Mouse (Mus musculus) limb, embryonic 12.5 days (tissue): Measurements from ENCODE around the gene Irf7. TPM values are rescaled to one million over a fixed set of nuclear protein-coding genes. Genes with fewer than 3 reads are reported as not detected.

Experiments
- ATAC-seq: fragments of 200-750 bp; cut with Nextera tagmentation; 2 replicates; pipeline ENCODE4 v1.8.0; 2017; ENCODE audit warnings: low read depth, moderate TSS enrichment; ENCODE audit not compliant: insufficient number of reproducible peaks, insufficient read depth, low FRiP score, low TSS enrichment
- H3K27ac ChIP-seq: fragments of 300-500 bp; sonication (generic); 2 replicates; pipeline ENCODE4 v1.5.1; 2016; ENCODE audit warnings: mild to moderate bottlenecking, moderate library complexity
- H3K27me3 ChIP-seq: fragments of 300-500 bp; sonication (generic); 2 replicates; pipeline ENCODE4 v1.6.1; 2016; ENCODE audit warnings: mild to moderate bottlenecking, moderate library complexity
- H3K36me3 ChIP-seq: fragments of 300-500 bp; sonication (generic); 2 replicates; pipeline ENCODE4 v1.6.1; 2016; ENCODE audit warnings: mild to moderate bottlenecking, moderate library complexity
- H3K4me1 ChIP-seq: fragments of 300-500 bp; sonication (generic); replicated peaks from 2 replicates; pipeline ENCODE4 v1.6.1; 2016
- H3K4me2 ChIP-seq: fragments of 300-500 bp; sonication (generic); 2 replicates; pipeline ENCODE4 v1.6.1; 2016; ENCODE audit warnings: mild to moderate bottlenecking, moderate library complexity
- H3K4me3 ChIP-seq: fragments of 300-500 bp; sonication (generic); replicated peaks from 2 replicates; pipeline ENCODE4 v1.5.1; 2016; ENCODE audit warnings: mild to moderate bottlenecking
- H3K9ac ChIP-seq: fragments of 300-500 bp; sonication (generic); replicated peaks from 2 replicates; pipeline ENCODE4 v1.6.1; 2016; ENCODE audit warnings: mild to moderate bottlenecking, moderate library complexity
- H3K9me3 ChIP-seq: fragments of 300-500 bp; sonication (generic); 2 replicates; pipeline ENCODE4 v1.6.1; 2016; ENCODE audit warnings: mild to moderate bottlenecking, moderate library complexity
- WGBS: fragments of 180-500 bp; shearing (Covaris S2); methylation state at CpG from one replicate; pipeline ENCODE4 v1.1.7; 2016; 5-methylcytosine and 5-hydroxymethylcytosine counted together
- polyA plus RNA-seq: library from polyadenylated mRNA; unstranded; fragments of >200 nt; fragmentation: Nextera tagmentation; extraction: Ambion mirVana; gene quantifications from 2 replicates; pipeline ENCODE4 v1.2.1, GENCODE M21; 2016

Irf7 gene
- polyA plus RNA-seq, 1 experiment from 2014 or later = 0.51 TPM

GRCm38 (mm10) chr7:141293852-141294471 is 27.7 kb upstream of the Irf7 start:
- no peak for ATAC-seq
- H3K4me3 ChIP-seq = peak overlapping the region; percentile 44
- peak overlapping the region; percentile 55 for H3K9ac ChIP-seq
- H3K4me2 ChIP-seq = peak overlapping the region; percentile 76
- peaks cover 31% of the 10 kb centered on the region for H3K4me1 ChIP-seq
- H3K27ac ChIP-seq = no peak overlapping the region
- H3K9me3 ChIP-seq = no peaks in the 10 kb centered on the region
- peaks cover 67% of the 10 kb centered on the region for H3K27me3 ChIP-seq
- peaks cover 24% of the 10 kb centered on the region for H3K36me3 ChIP-seq
- WGBS = 1% methylated on average over 53 of the region's 53 CpGs

DNA sequence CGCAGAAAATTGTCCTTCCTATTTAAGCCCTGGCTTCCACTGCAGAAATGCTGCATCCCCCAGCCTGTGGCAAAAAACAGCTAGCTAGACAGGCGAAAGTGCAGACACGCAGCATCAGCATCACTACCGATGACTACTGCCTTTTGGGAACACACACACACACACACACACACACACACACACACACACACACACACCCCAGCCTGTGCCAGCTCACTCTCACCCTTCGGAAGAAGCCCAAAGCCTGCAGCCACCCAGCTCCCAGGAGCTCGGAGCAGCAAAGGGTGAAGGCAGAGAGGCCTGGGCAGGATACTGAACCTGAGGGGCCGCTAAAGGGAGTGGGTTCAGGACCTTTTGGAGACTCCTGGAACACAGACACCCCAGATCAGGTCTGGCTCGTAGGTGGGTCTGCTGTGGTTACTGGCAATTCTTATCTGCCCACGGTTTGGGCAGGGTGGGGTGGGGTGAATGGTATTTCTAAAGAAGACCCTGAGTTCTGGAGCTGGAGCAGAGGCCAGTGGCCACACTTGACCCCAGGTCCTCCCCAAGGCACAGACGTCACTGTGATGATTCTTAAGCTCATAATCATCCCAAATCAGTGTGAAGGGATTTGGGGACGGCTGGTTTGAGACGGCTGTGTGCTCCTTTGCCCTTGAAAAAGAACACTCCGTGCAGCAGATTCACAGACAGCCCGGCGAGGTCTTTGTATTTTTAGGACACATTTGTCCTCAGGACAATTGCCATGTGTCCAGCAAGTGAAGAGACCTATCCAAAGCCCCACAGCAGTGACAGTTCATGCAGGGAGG is 26.5 kb upstream of the Irf7 start:
- H3K9ac ChIP-seq = peak overlapping the region; percentile 45; the same call in 1 of the 2 replicates
- ATAC-seq = no peak
- H3K27me3 ChIP-seq = peaks cover 67% of the 10 kb centered on the region
- H3K36me3 ChIP-seq = peaks cover 15% of the 10 kb centered on the region
- H3K9me3 ChIP-seq = no peaks in the 10 kb centered on the region
- WGBS = 35% methylated on average over 15 of the region's 15 CpGs
- H3K4me2 ChIP-seq = peak overlapping the region; percentile 97
- no peak overlapping the region for H3K27ac ChIP-seq
- peaks cover 31% of the 10 kb centered on the region for H3K4me1 ChIP-seq
- H3K4me3 ChIP-seq = peak overlapping the region; percentile 59

DNA sequence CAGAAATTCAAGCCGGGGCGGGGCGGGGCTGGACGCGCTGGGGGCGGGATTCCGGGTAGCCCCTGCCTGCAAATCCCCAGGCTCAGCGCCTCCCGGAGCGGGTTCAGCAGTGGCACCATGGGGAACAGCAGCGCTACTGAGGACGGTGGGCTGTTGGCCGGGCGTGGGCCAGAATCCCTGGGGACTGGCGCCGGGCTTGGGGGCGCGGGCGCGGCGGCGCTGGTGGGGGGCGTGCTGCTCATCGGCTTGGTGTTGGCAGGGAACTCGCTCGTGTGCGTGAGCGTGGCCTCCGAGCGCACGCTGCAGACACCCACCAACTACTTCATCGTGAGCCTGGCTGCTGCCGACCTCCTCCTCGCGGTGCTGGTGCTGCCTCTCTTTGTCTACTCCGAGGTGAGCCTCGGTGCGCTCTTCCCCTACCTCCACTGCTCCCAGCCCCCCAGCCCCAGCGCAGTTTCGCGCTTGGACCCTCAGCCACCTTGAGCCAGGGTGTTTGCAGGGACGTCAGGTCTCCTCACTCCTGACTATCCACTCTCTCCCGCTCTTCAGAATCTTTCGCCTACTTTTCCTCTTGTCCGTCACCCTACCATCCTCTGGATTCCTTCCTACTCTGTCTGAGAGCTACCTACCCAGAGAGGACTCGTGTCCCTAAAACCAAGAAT is 25.8 kb upstream of the Irf7 start, which contains the start of gene Drd4:
Gene Drd4, plus strand, starts transcription at position 86 of the 662 bp plus-strand sequence.
- ATAC-seq = 0 out of 2 replicates have a peak, but pooled peaks have one; percentile 41
- H3K27me3 ChIP-seq = peaks cover 67% of the 10 kb centered on the region
- 2% methylated on average over 46 of the region's 46 CpGs for WGBS
- peak within 1 kb of the TSS; percentile 70 for H3K9ac ChIP-seq
- no peaks in the 10 kb centered on the region for H3K9me3 ChIP-seq
- peak within 1 kb of the TSS; percentile 97 for H3K4me2 ChIP-seq
- peaks cover 31% of the 10 kb centered on the region for H3K4me1 ChIP-seq
- no peak within 1 kb of the TSS for H3K27ac ChIP-seq
- peak within 1 kb of the TSS; percentile 59 for H3K4me3 ChIP-seq
- H3K36me3 ChIP-seq = peaks cover 8% of the 10 kb centered on the region; the same call in 1 of the 2 replicates

- H3K4me2 ChIP-seq = no peak overlapping the region
- no peak overlapping the region for H3K9ac ChIP-seq
- no peaks in the 10 kb centered on the region for H3K36me3 ChIP-seq
- ATAC-seq = no peak
- no peaks in the 10 kb centered on the region for H3K9me3 ChIP-seq
- peaks cover 16% of the 10 kb centered on the region for H3K4me1 ChIP-seq
- WGBS = 80% methylated on average over 3 of the region's 3 CpGs
- H3K27me3 ChIP-seq = peaks cover 32% of the 10 kb centered on the region
- H3K4me3 ChIP-seq = no peak overlapping the region
- H3K27ac ChIP-seq = no peak overlapping the region
Observed at GRCm38 (mm10) chr7:141288042-141288441, 21.8 kb upstream of the Irf7 start.

GRCm38 (mm10) chr7:141282756-141283155 is 16.5 kb upstream of the Irf7 start:
- Histone ChIP-seq H3K36me3 (no peaks in the 10 kb centered on the region), H3K4me1 (peaks cover 12% of the 10 kb centered on the region), H3K4me3 (no peak overlapping the region), H3K27ac (no peak overlapping the region), H3K9me3 (no peaks in the 10 kb centered on the region), H3K4me2 (no peak overlapping the region), H3K27me3 (peaks cover 20% of the 10 kb centered on the region), H3K9ac (no peak overlapping the region)
- 84% methylated on average over 4 of the region's 4 CpGs for WGBS
- ATAC-seq = no peak

DNA sequence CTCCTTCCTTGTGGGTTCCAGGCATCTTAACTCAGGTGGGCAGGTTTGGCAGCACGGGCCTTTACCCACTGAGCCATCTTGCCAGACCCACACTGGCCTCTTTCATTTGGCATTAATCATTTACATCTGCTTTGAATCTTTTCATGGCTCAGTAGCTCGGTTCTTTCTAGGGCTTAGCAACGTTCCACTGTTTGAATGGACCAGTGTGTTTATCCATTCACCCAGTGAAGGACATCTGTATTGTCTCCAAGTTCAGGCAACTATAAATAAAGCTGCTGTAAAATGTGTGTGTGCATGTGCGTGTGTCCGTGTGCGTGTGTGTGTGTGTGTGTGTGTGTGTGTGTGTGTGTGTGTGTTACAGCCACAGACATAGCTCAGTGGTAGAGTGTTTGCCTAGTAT is 15.2 kb upstream of the Irf7 start:
- no peak overlapping the region for H3K4me3 ChIP-seq
- H3K9ac ChIP-seq = no peak overlapping the region
- no peak overlapping the region for H3K4me2 ChIP-seq
- no peak overlapping the region for H3K27ac ChIP-seq
- H3K4me1 ChIP-seq = peaks cover 19% of the 10 kb centered on the region
- no peak for ATAC-seq
- 62% methylated on average over 6 of the region's 6 CpGs for WGBS
- peaks cover 21% of the 10 kb centered on the region for H3K27me3 ChIP-seq
- H3K36me3 ChIP-seq = no peaks in the 10 kb centered on the region
- H3K9me3 ChIP-seq = no peaks in the 10 kb centered on the region

GRCm38 (mm10) chr7:141278766-141279590 is 12.7 kb upstream of the Irf7 start, which contains the start of gene Sct:
TSS of gene Sct (minus strand) at chr7:141279133.
- Histone ChIP-seq H3K4me3 (peak within 1 kb of the TSS; percentile 52), H3K36me3 (no peaks in the 10 kb centered on the region), H3K4me2 (peak within 1 kb of the TSS; percentile 95), H3K4me1 (peaks cover 23% of the 10 kb centered on the region), H3K9me3 (no peaks in the 10 kb centered on the region), H3K27me3 (peaks cover 21% of the 10 kb centered on the region), H3K27ac (no peak within 1 kb of the TSS), H3K9ac (peak within 1 kb of the TSS; percentile 57)
- WGBS = 3% methylated on average over 46 of the region's 46 CpGs
- peak; percentile 70 for ATAC-seq

DNA sequence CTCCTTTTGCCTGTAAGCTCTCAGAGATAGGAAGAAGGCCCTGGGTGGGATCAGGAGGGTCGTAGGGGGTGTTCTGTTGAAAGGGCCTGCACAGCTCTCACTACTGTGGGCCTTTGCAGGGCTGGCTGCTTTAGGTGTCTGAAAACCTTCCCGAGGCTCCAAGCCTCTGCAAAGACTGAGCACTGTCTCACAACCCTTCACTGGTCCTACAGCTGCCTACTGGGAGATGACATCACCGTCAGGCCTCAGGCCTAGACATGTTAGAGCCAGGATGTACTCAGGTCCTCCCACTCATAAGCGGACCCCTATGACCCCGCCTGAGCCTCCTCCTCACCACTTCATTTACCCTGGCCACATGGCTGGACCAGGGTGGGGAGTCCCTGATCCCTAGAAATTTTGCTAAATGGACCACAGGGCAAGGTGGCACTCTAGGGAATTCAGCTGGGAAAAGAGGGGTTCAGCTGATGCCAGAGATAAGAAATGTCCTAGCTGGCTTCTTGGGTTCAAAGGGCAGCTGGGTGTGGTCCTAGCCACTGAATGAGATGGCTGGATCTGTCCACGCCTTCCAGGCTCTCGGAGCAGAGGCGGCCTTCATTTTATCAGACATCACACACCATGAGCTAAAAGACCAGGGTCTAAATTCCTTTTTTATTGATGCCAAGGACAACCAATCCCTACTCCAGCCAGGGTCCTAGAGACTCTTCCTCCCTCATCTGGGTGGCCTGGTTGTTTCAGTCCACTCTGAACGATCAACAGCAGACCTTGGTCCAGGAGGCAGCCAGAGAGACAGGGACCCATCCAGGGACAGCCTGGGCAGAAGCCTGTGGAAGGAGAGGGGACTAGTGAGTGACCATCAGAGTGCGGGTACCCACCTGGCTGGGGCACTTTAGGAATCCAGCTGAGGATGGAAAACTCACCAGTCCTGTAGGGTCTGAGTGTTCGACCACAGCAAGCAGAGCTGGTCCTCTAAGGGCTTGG is 11.7 kb upstream of the Irf7 start:
- H3K9ac ChIP-seq = peak overlapping the region; percentile 57
- no peak for ATAC-seq

GRCm38 (mm10) chr7:141276546-141276945 is 10.3 kb upstream of the Irf7 start, which contains the start of gene Cdhr5:
TSS of gene Cdhr5 (minus strand) at chr7:141276786.
- WGBS = 24% methylated on average over 11 of the region's 11 CpGs

More for the DNA sequence above, 11.7 kb upstream of the Irf7 start:
- peak overlapping the region; percentile 95 for H3K4me2 ChIP-seq
- H3K4me3 ChIP-seq = peak overlapping the region; percentile 52; the same call in 1 of the 2 replicates
- no peaks in the 10 kb centered on the region for H3K9me3 ChIP-seq
- peaks cover 23% of the 10 kb centered on the region for H3K4me1 ChIP-seq
- H3K27me3 ChIP-seq = peaks cover 21% of the 10 kb centered on the region
- no peaks in the 10 kb centered on the region for H3K36me3 ChIP-seq
- no peak overlapping the region for H3K27ac ChIP-seq
- WGBS = 73% methylated on average over 11 of the region's 11 CpGs

More at GRCm38 (mm10) chr7:141276546-141276945, 10.3 kb upstream of the Irf7 start, which contains the start of gene Cdhr5:
- Histone ChIP-seq H3K4me2 (no peak within 1 kb of the TSS), H3K9ac (no peak within 1 kb of the TSS; the same call in 1 of the 2 replicates), H3K4me3 (no peak within 1 kb of the TSS), H3K4me1 (peaks cover 23% of the 10 kb centered on the region), H3K9me3 (no peaks in the 10 kb centered on the region), H3K36me3 (no peaks in the 10 kb centered on the region), H3K27ac (no peak within 1 kb of the TSS), H3K27me3 (peaks cover 21% of the 10 kb centered on the region)
- ATAC-seq = no peak
